Mouse (Mus musculus): Measurements from ENCODE around the gene Rars2. TPM values are rescaled to one million over a fixed set of nuclear protein-coding genes. Genes with fewer than 3 reads are reported as not detected.
A peak's percentile ranks its signal among the peaks of the same experiment; 100 is the strongest.

Gene Rars2
- polyA plus RNA-seq, 1 experiment from 2014 or later: 24.6 TPM

DNA sequence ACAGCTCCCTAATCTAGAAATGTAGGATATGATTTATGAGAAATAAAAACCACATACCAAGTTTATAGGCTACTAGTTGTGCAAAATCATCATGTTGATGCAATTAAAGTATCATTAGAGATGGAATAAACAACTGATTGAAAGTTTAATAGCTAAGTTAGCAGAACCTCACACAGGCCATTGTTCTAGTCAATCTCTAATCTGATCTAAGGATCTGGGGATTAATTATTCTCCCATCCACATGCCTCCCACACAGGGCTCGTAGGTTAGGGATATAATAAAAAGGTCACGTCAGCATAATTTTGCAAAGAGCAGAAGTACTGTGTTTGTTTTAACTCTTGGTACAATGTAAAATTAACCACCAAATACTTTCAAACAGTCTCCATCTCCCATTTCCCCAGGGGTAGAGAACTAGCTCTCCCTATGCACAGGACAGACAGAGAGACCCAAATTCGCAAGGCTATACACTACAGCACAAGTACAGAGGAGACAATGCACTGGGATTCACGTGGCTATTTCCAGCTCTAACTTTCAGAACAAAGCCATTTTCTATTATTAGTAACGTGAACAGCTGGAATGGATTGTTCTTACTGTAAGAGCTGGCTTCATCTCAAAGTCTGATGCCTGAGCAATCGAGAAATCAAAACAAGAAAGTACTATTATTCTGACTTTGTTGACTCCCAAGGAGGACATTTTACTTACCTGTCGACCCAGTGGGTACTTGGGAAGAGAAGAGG lies 29.7 kb upstream of the Rars2 start:
- WGBS (ENCODE audit: insufficient replicate concordance): 79% methylated on average over 7 of the region's 7 CpGs
- H3K4me3 ChIP-seq (ENCODE audit: low read depth, low read length): no peak overlapping the region
- H3K27me3 ChIP-seq (ENCODE audit: control insufficient read depth, insufficient read depth, low read depth, low read length): no peaks in the 10 kb centered on the region
- no peaks in the 10 kb centered on the region for H3K9me3 ChIP-seq (replicated peaks; ENCODE audit: control insufficient read depth, low read length)
- no peak overlapping the region for H3K27ac ChIP-seq (ENCODE audit: low read length)
- H3K9ac ChIP-seq (ENCODE audit: low read depth, low read length): no peak overlapping the region
- no peaks in the 10 kb centered on the region for H3K4me1 ChIP-seq (ENCODE audit: control insufficient read depth, low read depth, low read length)
- no peak for ATAC-seq (ENCODE audit: low read depth)
- no peak overlapping the region for H3K4me2 ChIP-seq (ENCODE audit: low read depth, low read length)
- peaks cover 21% of the 10 kb centered on the region for H3K36me3 ChIP-seq (ENCODE audit: control insufficient read depth, insufficient read depth)

GRCm38 (mm10) chr4:34603123-34603522 lies 11.6 kb upstream of the Rars2 start:
- H3K9me3 ChIP-seq (replicated peaks; ENCODE audit: control insufficient read depth, low read length): no peaks in the 10 kb centered on the region
- no peaks in the 10 kb centered on the region for H3K4me1 ChIP-seq (ENCODE audit: control insufficient read depth, low read depth, low read length)
- H3K27me3 ChIP-seq (ENCODE audit: control insufficient read depth, insufficient read depth, low read depth, low read length): no peaks in the 10 kb centered on the region
- no peak overlapping the region for H3K4me2 ChIP-seq (ENCODE audit: low read depth, low read length)
- 92% methylated on average over 6 of the region's 6 CpGs for WGBS (ENCODE audit: insufficient replicate concordance)
- H3K36me3 ChIP-seq (ENCODE audit: control insufficient read depth, insufficient read depth): peaks cover 25% of the 10 kb centered on the region
- H3K27ac ChIP-seq (ENCODE audit: low read length): no peak overlapping the region
- ATAC-seq (ENCODE audit: low read depth): no peak
- H3K9ac ChIP-seq (ENCODE audit: low read depth, low read length): no peak overlapping the region
- no peak overlapping the region for H3K4me3 ChIP-seq (ENCODE audit: low read depth, low read length)

DNA sequence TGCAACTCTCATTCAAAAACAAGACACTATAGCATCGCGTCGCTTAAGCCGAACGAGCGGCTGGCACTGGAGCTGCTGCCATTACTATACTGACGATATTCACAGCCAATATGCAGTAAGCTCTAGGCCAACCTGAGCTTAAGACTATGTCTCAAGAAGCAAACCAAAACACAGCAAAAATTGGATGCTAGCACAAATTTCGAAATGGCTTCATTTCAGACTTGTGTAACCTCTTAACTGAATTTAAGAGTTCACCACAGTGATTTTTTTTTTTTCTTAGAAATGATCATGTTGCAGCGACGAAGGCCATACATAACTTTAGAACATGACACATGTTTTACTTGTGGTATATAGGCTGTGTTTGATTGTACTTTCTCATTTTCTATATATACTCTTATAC lies 8.1 kb upstream of the Rars2 start:
- 85% methylated on average over 10 of the region's 10 CpGs for WGBS (ENCODE audit: insufficient replicate concordance)
- no peak overlapping the region for H3K4me2 ChIP-seq (ENCODE audit: low read depth, low read length)
- no peaks in the 10 kb centered on the region for H3K9me3 ChIP-seq (replicated peaks; ENCODE audit: control insufficient read depth, low read length)
- H3K27me3 ChIP-seq (ENCODE audit: control insufficient read depth, insufficient read depth, low read depth, low read length): no peaks in the 10 kb centered on the region
- no peak overlapping the region for H3K9ac ChIP-seq (ENCODE audit: low read depth, low read length)
- no peaks in the 10 kb centered on the region for H3K4me1 ChIP-seq (ENCODE audit: control insufficient read depth, low read depth, low read length)
- no peak overlapping the region for H3K27ac ChIP-seq (ENCODE audit: low read length)
- no peak for ATAC-seq (ENCODE audit: low read depth)
- no peak overlapping the region for H3K4me3 ChIP-seq (ENCODE audit: low read depth, low read length)
- peaks cover 14% of the 10 kb centered on the region for H3K36me3 ChIP-seq (ENCODE audit: control insufficient read depth, insufficient read depth)

DNA sequence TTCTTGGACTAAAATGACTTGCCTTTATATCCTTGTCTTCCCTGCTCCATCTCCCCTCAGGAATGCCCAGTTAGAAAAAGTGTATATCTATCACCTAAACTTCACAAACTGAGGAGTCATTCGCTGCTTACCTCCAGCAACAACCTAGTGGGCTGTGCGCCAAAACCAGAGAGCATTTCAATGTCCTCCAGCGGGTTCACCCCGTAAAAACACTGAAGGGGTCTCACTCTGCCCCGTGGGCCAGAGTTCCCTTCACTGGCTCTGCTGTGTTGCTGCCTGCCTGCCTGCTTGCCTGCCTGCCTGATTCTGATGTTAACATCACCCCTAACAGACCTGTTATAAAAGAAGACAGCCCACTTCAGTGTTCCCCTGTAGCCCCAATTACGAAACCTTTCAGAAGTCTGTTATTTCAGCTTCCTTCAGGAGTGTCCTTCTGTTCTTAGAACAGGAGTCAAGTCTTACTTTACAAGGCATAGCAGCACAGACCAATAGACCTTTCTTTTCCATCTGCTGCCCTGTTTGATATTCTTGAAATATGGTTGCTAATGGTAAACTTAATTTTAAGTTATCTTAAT lies 1.1 kb upstream of the Rars2 start:
- no peak overlapping the region; the same call in 1 of the 2 replicates for H3K27ac ChIP-seq (ENCODE audit: low read length)
- 50% methylated on average over 6 of the region's 6 CpGs for WGBS (ENCODE audit: insufficient replicate concordance)
- H3K27me3 ChIP-seq (ENCODE audit: control insufficient read depth, insufficient read depth, low read depth, low read length): no peaks in the 10 kb centered on the region
- H3K36me3 ChIP-seq (ENCODE audit: control insufficient read depth, insufficient read depth): peaks cover 5% of the 10 kb centered on the region; the same call in 1 of the 2 replicates
- H3K4me2 ChIP-seq (ENCODE audit: low read depth, low read length): peak overlapping the region; percentile 76
- peaks cover 16% of the 10 kb centered on the region for H3K4me1 ChIP-seq (ENCODE audit: control insufficient read depth, low read depth, low read length)
- no peak for ATAC-seq (ENCODE audit: low read depth)
- peak overlapping the region; percentile 92 for H3K9ac ChIP-seq (ENCODE audit: low read depth, low read length)
- peak overlapping the region; percentile 92 for H3K4me3 ChIP-seq (ENCODE audit: low read depth, low read length)
- H3K9me3 ChIP-seq (replicated peaks; ENCODE audit: control insufficient read depth, low read length): no peaks in the 10 kb centered on the region

GRCm38 (mm10) chr4:34615303-34615702 lies 546 bp downstream of the Rars2 start:
- no peak for ATAC-seq (ENCODE audit: low read depth)
- H3K4me3 ChIP-seq (ENCODE audit: low read depth, low read length): peak overlapping the region; percentile 92
- peak overlapping the region; percentile 90; the same call in 1 of the 2 replicates for H3K27ac ChIP-seq (ENCODE audit: low read length)
- peaks cover 16% of the 10 kb centered on the region for H3K4me1 ChIP-seq (ENCODE audit: control insufficient read depth, low read depth, low read length)
- peak overlapping the region; percentile 76 for H3K4me2 ChIP-seq (ENCODE audit: low read depth, low read length)
- WGBS (ENCODE audit: insufficient replicate concordance): under 1% methylated on average over 13 of the region's 13 CpGs
- H3K27me3 ChIP-seq (ENCODE audit: control insufficient read depth, insufficient read depth, low read depth, low read length): no peaks in the 10 kb centered on the region
- H3K9ac ChIP-seq (ENCODE audit: low read depth, low read length): peak overlapping the region; percentile 92
- no peaks in the 10 kb centered on the region for H3K9me3 ChIP-seq (replicated peaks; ENCODE audit: control insufficient read depth, low read length)
- H3K36me3 ChIP-seq (ENCODE audit: control insufficient read depth, insufficient read depth): no peaks in the 10 kb centered on the region

- Histone ChIP-seq H3K27ac (ENCODE audit: low read length) (no peak overlapping the region), H3K36me3 (ENCODE audit: control insufficient read depth, insufficient read depth) (no peaks in the 10 kb centered on the region), H3K9me3 (replicated peaks; ENCODE audit: control insufficient read depth, low read length) (no peaks in the 10 kb centered on the region), H3K4me1 (ENCODE audit: control insufficient read depth, low read depth, low read length) (peaks cover 16% of the 10 kb centered on the region), H3K9ac (ENCODE audit: low read depth, low read length) (no peak overlapping the region), H3K4me3 (ENCODE audit: low read depth, low read length) (peak overlapping the region; percentile 92), H3K4me2 (ENCODE audit: low read depth, low read length) (peak overlapping the region; percentile 76), H3K27me3 (ENCODE audit: control insufficient read depth, insufficient read depth, low read depth, low read length) (no peaks in the 10 kb centered on the region)
- 65% methylated on average over 8 of the region's 8 CpGs for WGBS (ENCODE audit: insufficient replicate concordance)
- no peak for ATAC-seq (ENCODE audit: low read depth)
These were observed 1.4 kb downstream of the Rars2 start for GRCm38 (mm10) chr4:34616146-34616545.

GRCm38 (mm10) chr4:34625556-34625955 lies 10.8 kb downstream of the Rars2 start:
- no peak overlapping the region for H3K27ac ChIP-seq (ENCODE audit: low read length)
- peaks cover 3% of the 10 kb centered on the region; the same call in 1 of the 2 replicates for H3K36me3 ChIP-seq (ENCODE audit: control insufficient read depth, insufficient read depth)
- ATAC-seq (ENCODE audit: low read depth): no peak
- H3K4me2 ChIP-seq (ENCODE audit: low read depth, low read length): no peak overlapping the region
- no peaks in the 10 kb centered on the region for H3K27me3 ChIP-seq (ENCODE audit: control insufficient read depth, insufficient read depth, low read depth, low read length)
- no peak overlapping the region for H3K9ac ChIP-seq (ENCODE audit: low read depth, low read length)
- H3K4me3 ChIP-seq (ENCODE audit: low read depth, low read length): no peak overlapping the region
- no peaks in the 10 kb centered on the region for H3K4me1 ChIP-seq (ENCODE audit: control insufficient read depth, low read depth, low read length)
- no peaks in the 10 kb centered on the region for H3K9me3 ChIP-seq (replicated peaks; ENCODE audit: control insufficient read depth, low read length)
- 73% methylated on average over 4 of the region's 4 CpGs for WGBS (ENCODE audit: insufficient replicate concordance)

GRCm38 (mm10) chr4:34626401-34626800 lies 11.6 kb downstream of the Rars2 start:
- Histone ChIP-seq H3K9ac (ENCODE audit: low read depth, low read length) (no peak overlapping the region), H3K9me3 (replicated peaks; ENCODE audit: control insufficient read depth, low read length) (no peaks in the 10 kb centered on the region), H3K27ac (ENCODE audit: low read length) (no peak overlapping the region), H3K4me3 (ENCODE audit: low read depth, low read length) (no peak overlapping the region), H3K27me3 (ENCODE audit: control insufficient read depth, insufficient read depth, low read depth, low read length) (no peaks in the 10 kb centered on the region), H3K36me3 (ENCODE audit: control insufficient read depth, insufficient read depth) (peaks cover 6% of the 10 kb centered on the region; the same call in 1 of the 2 replicates), H3K4me2 (ENCODE audit: low read depth, low read length) (no peak overlapping the region), H3K4me1 (ENCODE audit: control insufficient read depth, low read depth, low read length) (no peaks in the 10 kb centered on the region)
- 75% methylated on average over 6 of the region's 6 CpGs for WGBS (ENCODE audit: insufficient replicate concordance)
- no peak for ATAC-seq (ENCODE audit: low read depth)

DNA sequence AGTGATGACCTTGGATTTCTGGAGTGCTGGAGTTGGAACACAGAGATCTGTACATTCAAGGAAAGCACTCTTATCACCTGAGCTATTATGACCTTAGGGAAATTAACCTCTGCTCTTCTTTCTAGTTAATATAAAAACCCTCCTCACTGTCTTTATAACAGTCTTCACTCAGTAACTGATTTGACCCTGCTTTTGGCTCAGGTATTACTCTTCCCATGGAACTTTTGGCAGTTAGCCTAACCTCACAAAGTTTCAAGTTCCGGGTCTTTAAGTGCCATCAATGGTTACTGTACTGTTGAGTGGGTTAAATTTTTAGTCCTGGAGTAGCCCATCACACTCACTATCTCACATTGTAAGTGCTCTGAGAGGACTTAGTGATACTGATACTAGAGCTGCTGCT lies 15.2 kb downstream of the Rars2 start:
- no peaks in the 10 kb centered on the region for H3K27me3 ChIP-seq (ENCODE audit: control insufficient read depth, insufficient read depth, low read depth, low read length)
- H3K9me3 ChIP-seq (replicated peaks; ENCODE audit: control insufficient read depth, low read length): no peaks in the 10 kb centered on the region
- H3K4me2 ChIP-seq (ENCODE audit: low read depth, low read length): no peak overlapping the region
- H3K4me1 ChIP-seq (ENCODE audit: control insufficient read depth, low read depth, low read length): no peaks in the 10 kb centered on the region
- no peak overlapping the region for H3K27ac ChIP-seq (ENCODE audit: low read length)
- H3K9ac ChIP-seq (ENCODE audit: low read depth, low read length): no peak overlapping the region
- no peak for ATAC-seq (ENCODE audit: low read depth)
- peaks cover 6% of the 10 kb centered on the region; the same call in 1 of the 2 replicates for H3K36me3 ChIP-seq (ENCODE audit: control insufficient read depth, insufficient read depth)
- 74% methylated on average over 1 of the region's 1 CpGs for WGBS (ENCODE audit: insufficient replicate concordance)
- H3K4me3 ChIP-seq (ENCODE audit: low read depth, low read length): no peak overlapping the region
